Mouse (Mus musculus) heart, embryonic 14.5 days (tissue): Measurements from ENCODE around the gene Gdf10. TPM values are rescaled to one million over a fixed set of nuclear protein-coding genes. Genes with fewer than 3 reads are reported as not detected.
A peak's percentile ranks its signal among the peaks of the same experiment; 100 is the strongest.

ENCODE experiments used
- ATAC-seq: fragments of 200-750 bp; cut with Nextera tagmentation; 2 replicates; pipeline ENCODE4 v1.8.0; 2017; ENCODE audit warnings: low read depth, moderate TSS enrichment; ENCODE audit not compliant: insufficient number of reproducible peaks, insufficient read depth, low FRiP score
- H3K27ac ChIP-seq, 2 experiments: fragments of 200-500 bp in 1 of 2; fragments of 300-500 bp in 1 of 2; sonication (generic) in 1 of 2; replicated peaks in 1 of 2; 2 replicates each; pipeline ENCODE4 v1.5.1; 2012 to 2014; ENCODE audit warnings: low read depth in 2 of 2, low read length in 2 of 2, control low read depth in 1 of 2, mild to moderate bottlenecking in 1 of 2, mixed read lengths in 1 of 2; ENCODE audit not compliant: control insufficient read depth in 1 of 2, insufficient read depth in 1 of 2
- H3K27me3 ChIP-seq: fragments of 300-500 bp; sonication (generic); 2 replicates; pipeline ENCODE4 v1.6.1; 2014; ENCODE audit warnings: mild to moderate bottlenecking, low read length, control low read depth; ENCODE audit not compliant: control insufficient read depth, insufficient read depth
- H3K36me3 ChIP-seq: fragments of 300-500 bp; sonication (generic); 2 replicates; pipeline ENCODE4 v1.6.1; 2014; ENCODE audit warnings: mild to moderate bottlenecking, control low read depth, low read length, mixed read lengths; ENCODE audit not compliant: control insufficient read depth, insufficient read depth
- H3K4me1 ChIP-seq, 2 experiments: fragments of 200-500 bp in 1 of 2; fragments of 300-500 bp in 1 of 2; sonication (generic) in 1 of 2; 2 replicates each; pipeline ENCODE4 v1.6.1; 2012 to 2014; ENCODE audit warnings: low read length in 2 of 2, control low read depth in 1 of 2, mixed read lengths in 1 of 2; ENCODE audit not compliant: control insufficient read depth in 2 of 2, insufficient read depth in 2 of 2
- H3K4me2 ChIP-seq: fragments of 300-500 bp; sonication (generic); 2 replicates; pipeline ENCODE4 v1.6.1; 2014; ENCODE audit warnings: mild to moderate bottlenecking, low read length
- H3K4me3 ChIP-seq, 2 experiments: fragments of 200-500 bp in 1 of 2; fragments of 300-500 bp in 1 of 2; sonication (generic) in 1 of 2; 2 replicates each; pipeline ENCODE4 v1.5.1; 2012 to 2014; ENCODE audit warnings: low read length in 2 of 2, mild to moderate bottlenecking in 2 of 2, control low read depth in 1 of 2, low read depth in 1 of 2, moderate library complexity in 1 of 2; ENCODE audit not compliant: control insufficient read depth in 1 of 2, insufficient read depth in 1 of 2
- H3K9ac ChIP-seq: fragments of 300-500 bp; sonication (generic); 2 replicates; pipeline ENCODE4 v1.6.1; 2014; ENCODE audit warnings: mild to moderate bottlenecking, low read length
- H3K9me3 ChIP-seq: fragments of 300-500 bp; sonication (generic); 2 replicates; pipeline ENCODE4 v1.6.1; 2016; ENCODE audit warnings: low read length, control low read depth; ENCODE audit not compliant: control insufficient read depth
- WGBS: fragments of 180-500 bp; shearing (Covaris S2); extraction: QIAGEN DNeasy Blood & Tissue Kit; methylation state at CpG from one replicate; pipeline ENCODE4 v1.1.7; 2014; 5-methylcytosine and 5-hydroxymethylcytosine counted together
- polyA plus RNA-seq: library from polyadenylated mRNA; unstranded; fragments of >200 nt; fragmentation: Nextera tagmentation; extraction: Ambion mirVana; gene quantifications from 2 replicates; pipeline ENCODE4 v1.2.1, GENCODE M21; 2014

Gdf10 gene
- polyA plus RNA-seq, 1 experiment from 2014 or later = 2.7 TPM

- H3K4me3 ChIP-seq = no peak overlapping the region
- peaks cover 0 to 6% of the 10 kb centered on the region in 2 experiments; a peak in 1 of 4 replicates for H3K4me1 ChIP-seq
- no peak overlapping the region for H3K4me2 ChIP-seq
- no peaks in the 10 kb centered on the region for H3K36me3 ChIP-seq
- H3K9me3 ChIP-seq = no peaks in the 10 kb centered on the region
- H3K9ac ChIP-seq = no peak overlapping the region
- WGBS = 50% methylated on average over 3 of the region's 3 CpGs
- ATAC-seq = 0 out of 2 replicates have a peak, but pooled peaks have one; percentile 40
- H3K27ac ChIP-seq = no peak overlapping the region
- no peaks in the 10 kb centered on the region for H3K27me3 ChIP-seq
These were observed 33.4 kb upstream of the Gdf10 start for GRCm38 (mm10) chr14:33889971-33890370.

GRCm38 (mm10) chr14:33891507-33891906 lies 31.9 kb upstream of the Gdf10 start:
- Histone ChIP-seq H3K9ac (no peak overlapping the region), H3K4me2 (no peak overlapping the region)

DNA sequence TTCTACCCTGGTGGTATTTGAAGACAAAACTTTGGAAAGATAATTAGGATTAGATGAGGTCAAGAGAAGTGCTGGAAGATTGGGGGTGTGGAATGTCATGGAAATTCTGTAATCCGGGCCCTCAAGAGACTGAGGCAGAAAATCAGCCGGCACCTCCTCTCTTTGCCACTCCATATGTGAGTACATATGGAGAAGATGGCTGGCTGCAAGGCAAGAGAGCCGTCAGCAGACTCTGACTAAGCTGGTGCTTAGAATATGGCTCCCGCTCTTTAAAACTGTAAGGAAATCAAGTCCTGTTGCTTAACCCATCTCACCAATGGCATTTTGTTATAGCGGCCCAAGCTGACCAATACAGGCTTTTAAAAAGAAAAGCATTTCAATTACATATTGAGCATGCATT lies 27.6 kb upstream of the Gdf10 start:
- Histone ChIP-seq H3K27me3 (no peaks in the 10 kb centered on the region), H3K27ac (no peak overlapping the region), H3K4me2 (no peak overlapping the region), H3K9me3 (no peaks in the 10 kb centered on the region), H3K36me3 (no peaks in the 10 kb centered on the region), H3K4me3 (no peak overlapping the region), H3K9ac (no peak overlapping the region), H3K4me1 (peaks cover 5 to 11% of the 10 kb centered on the region in 2 experiments)
- WGBS = 77% methylated on average over 5 of the region's 5 CpGs
- ATAC-seq = no peak

More at GRCm38 (mm10) chr14:33891507-33891906, 31.9 kb upstream of the Gdf10 start:
- no peak overlapping the region for H3K4me3 ChIP-seq
- WGBS = 65% methylated on average over 3 of the region's 3 CpGs
- H3K9me3 ChIP-seq = no peaks in the 10 kb centered on the region
- no peaks in the 10 kb centered on the region for H3K27me3 ChIP-seq
- ATAC-seq = no peak
- no peak overlapping the region for H3K27ac ChIP-seq
- H3K36me3 ChIP-seq = no peaks in the 10 kb centered on the region
- H3K4me1 ChIP-seq = peaks cover 2 to 7% of the 10 kb centered on the region in 2 experiments; a peak in 2 of 4 replicates

DNA sequence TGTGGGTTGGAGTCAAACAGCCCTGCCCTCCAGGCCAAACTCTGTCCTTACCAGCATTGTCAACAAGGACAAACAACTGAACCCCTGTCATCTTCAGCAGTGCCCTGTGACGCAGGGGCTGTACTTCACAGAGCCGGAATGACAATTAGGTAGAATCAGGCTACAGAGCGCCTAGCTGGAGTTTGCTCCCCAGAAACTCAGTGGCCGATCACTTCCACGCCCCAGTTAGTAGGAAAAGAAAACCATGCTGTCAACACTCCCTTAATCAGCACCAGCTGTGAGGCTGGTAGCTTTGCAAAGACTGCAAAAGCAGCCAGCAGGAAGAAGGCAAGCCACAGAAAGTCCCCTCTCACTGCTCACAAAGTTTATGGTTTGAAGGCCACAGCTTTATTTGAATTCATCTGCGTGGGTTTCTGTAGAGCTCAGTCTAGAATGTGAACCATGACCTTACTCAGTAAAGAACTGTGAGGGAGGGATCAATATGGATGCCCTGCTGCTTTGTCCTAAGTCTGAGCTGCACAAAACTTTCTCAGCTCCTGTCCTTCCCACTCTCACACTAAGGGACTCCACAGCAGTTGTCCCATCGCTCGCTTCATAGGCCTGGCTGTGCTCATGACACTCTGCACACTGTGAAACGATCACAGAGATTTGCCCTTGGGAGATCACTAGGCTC lies 26.6 kb upstream of the Gdf10 start:
- Histone ChIP-seq H3K9me3 (no peaks in the 10 kb centered on the region), H3K4me3 (no peak overlapping the region), H3K9ac (no peak overlapping the region), H3K4me1 (peaks cover 5 to 11% of the 10 kb centered on the region in 2 experiments), H3K27me3 (no peaks in the 10 kb centered on the region), H3K27ac (no peak overlapping the region), H3K4me2 (no peak overlapping the region), H3K36me3 (no peaks in the 10 kb centered on the region)
- no peak for ATAC-seq
- 20% methylated on average over 9 of the region's 9 CpGs for WGBS

DNA sequence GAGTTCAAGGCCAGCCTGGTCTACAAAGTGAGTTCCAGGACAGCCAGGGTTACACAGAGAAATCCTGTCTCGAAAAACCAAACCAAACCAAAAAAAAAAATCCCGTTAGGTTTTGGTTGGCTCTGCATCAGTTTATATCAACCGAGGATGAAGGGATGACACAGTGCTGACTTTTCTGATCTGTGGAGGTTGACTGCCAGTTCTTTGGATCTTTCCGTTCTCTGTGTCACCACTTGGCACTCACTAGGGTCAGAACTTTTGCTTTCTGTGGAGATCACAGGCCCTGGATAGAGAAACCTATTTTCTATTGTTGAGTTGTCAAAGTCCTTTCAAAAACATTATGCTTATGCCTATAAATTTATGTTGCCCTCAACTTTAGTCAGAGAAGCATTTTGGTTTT lies 20.6 kb upstream of the Gdf10 start:
- H3K4me2 ChIP-seq = no peak overlapping the region
- no peak overlapping the region for H3K27ac ChIP-seq
- peaks cover 5% of the 10 kb centered on the region for H3K27me3 ChIP-seq
- no peaks in the 10 kb centered on the region for H3K36me3 ChIP-seq
- H3K4me3 ChIP-seq = no peak overlapping the region
- H3K9me3 ChIP-seq = no peaks in the 10 kb centered on the region
- no peaks in the 10 kb centered on the region for H3K4me1 ChIP-seq
- H3K9ac ChIP-seq = no peak overlapping the region
- WGBS = 83% methylated on average over 4 of the region's 4 CpGs
- no peak for ATAC-seq

DNA sequence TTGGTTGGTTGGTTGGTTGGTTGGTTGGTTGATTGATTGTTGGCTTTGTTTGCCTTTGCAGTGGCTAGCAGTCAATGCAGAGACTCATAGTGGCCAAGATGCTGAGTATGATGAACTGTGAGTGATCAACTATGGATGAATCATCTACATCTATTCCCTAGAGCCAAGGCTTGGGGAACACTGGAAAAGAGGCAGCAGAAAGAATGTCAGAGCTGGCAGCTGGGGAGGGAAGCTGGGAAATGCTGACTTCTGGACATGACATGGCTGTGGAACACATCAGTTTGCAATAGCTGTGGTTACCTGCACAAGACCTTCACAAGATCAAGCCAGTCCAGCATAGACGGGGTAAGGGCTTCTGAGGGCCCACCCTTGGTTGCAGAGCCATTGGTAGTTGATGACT lies 20.2 kb upstream of the Gdf10 start:
- 50% methylated on average over 1 of the region's 1 CpGs for WGBS
- Histone ChIP-seq H3K4me3 (no peak overlapping the region), H3K4me1 (no peaks in the 10 kb centered on the region; a peak in 1 of 4 replicates), H3K27ac (no peak overlapping the region), H3K9me3 (no peaks in the 10 kb centered on the region), H3K9ac (no peak overlapping the region), H3K4me2 (no peak overlapping the region), H3K36me3 (no peaks in the 10 kb centered on the region), H3K27me3 (peaks cover 5% of the 10 kb centered on the region)
- ATAC-seq = no peak

GRCm38 (mm10) chr14:33904851-33905250 lies 18.5 kb upstream of the Gdf10 start:
- no peak overlapping the region for H3K9ac ChIP-seq

GRCm38 (mm10) chr14:33913727-33914126 lies 9.7 kb upstream of the Gdf10 start:
- 24% methylated on average over 3 of the region's 3 CpGs for WGBS
- Histone ChIP-seq H3K27ac (no peak overlapping the region), H3K27me3 (0 out of 2 replicates have a peak, but pooled peaks cover 7% of the 10 kb centered on the region), H3K4me2 (no peak overlapping the region), H3K36me3 (no peaks in the 10 kb centered on the region), H3K9ac (no peak overlapping the region), H3K4me1 (no peaks in the 10 kb centered on the region), H3K9me3 (no peaks in the 10 kb centered on the region), H3K4me3 (no peak overlapping the region)
- ATAC-seq = no peak

More at GRCm38 (mm10) chr14:33904851-33905250, 18.5 kb upstream of the Gdf10 start:
- Histone ChIP-seq H3K27ac (no peak overlapping the region), H3K27me3 (peaks cover 5% of the 10 kb centered on the region), H3K4me1 (no peaks in the 10 kb centered on the region; a peak in 1 of 4 replicates), H3K9me3 (no peaks in the 10 kb centered on the region), H3K4me2 (no peak overlapping the region), H3K36me3 (no peaks in the 10 kb centered on the region), H3K4me3 (no peak overlapping the region)
- no peak for ATAC-seq
